Mouse (Mus musculus): Measurements from ENCODE around the gene Asdurf. TPM values are rescaled to one million over a fixed set of nuclear protein-coding genes. Genes with fewer than 3 reads are reported as not detected.

Gene Asdurf
- polyA plus RNA-seq, 1 experiment from 2014 or later = 292 TPM

DNA sequence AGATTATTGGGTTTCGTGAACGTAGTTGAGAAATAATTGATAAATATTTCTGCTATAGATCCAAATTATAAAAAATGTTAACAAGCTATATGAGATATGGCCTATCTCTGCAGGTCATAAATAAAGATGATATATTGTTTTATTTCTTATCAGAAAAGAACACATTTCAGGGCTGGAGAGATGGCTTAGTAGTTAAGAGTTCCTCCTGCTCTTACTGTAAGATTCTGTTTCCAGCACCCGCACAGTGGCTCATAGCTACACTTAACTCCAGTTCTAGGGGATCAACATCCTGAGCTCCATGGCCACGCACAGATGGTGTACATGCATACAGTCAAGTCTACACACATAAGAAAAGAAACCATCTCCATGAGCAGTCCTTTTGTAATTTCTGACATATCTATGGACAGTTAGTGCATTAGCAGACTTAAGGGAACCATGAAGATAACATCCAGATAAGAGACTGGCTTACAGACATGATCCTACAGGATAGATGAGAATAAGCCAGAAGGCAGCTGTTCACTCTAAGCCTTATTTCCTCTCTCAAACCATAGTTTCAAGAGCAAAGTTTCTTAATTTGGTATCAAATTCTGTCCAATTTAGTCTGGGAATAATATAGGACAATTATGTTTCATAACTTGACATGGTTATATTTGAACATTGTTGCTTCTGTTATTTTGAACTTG, 30.6 kb downstream of the Asdurf start:
- Histone ChIP-seq H3K4me3 (ENCODE audit: inconsistent target) (no peak overlapping the region), H3K36me3 (ENCODE audit: inconsistent target) (no peaks in the 10 kb centered on the region), H3K27ac (no peak overlapping the region), H3K79me2 (ENCODE audit: inconsistent target) (no peaks in the 10 kb centered on the region)
- WGBS (ENCODE audit: missing documents) = 98% methylated on average over 4 of the region's 4 CpGs

DNA sequence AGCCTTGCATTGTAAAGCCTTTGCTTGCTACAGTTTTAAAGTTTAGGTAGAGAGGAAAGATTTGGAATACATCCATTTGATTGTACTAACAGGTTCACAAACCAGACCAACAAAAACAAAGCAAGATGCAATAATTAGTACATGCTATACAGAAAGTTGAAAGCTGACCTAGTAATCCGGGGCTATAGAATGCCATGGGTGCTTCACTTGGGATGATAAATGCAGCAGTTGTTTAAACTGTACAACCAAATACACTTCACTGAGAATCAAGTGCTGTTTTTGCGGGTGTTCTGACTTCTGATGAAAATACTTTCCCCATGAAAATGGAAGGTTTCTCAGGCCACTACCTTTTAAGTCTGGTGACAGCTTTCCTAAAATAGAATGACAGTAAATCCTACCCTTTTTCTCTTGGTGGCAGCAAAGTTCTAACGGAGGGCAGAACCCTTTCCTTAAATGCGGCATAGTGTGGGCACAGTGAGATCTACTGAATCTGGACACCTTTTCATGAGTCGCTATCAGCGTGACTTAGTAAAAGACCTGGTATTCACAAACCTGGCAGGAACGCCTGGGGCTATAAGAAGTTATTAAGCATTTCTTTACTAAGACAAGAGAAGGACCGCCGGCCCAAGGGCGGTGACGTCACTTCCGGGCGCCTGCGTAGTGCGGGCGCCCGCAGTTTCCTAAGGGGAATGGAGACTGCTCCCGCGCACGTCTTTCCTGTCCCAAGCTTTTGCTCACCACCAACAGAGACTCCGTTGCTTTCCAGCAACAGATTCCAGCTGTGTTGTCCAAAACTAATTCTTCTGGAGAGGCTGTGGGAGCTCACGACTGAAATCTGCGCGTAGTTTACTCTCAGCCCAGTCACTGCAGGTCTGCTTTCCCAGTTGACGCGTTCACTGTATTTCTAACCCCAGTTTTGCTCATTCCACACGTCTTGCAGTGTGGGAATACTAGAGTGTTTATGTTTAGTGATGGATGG, 39.1 kb downstream of the Asdurf start, which contains the start of gene Osgepl1:
Osgepl1 (plus strand) TSS at position 636 of the 979 bp plus-strand sequence.
- Histone ChIP-seq H3K79me2 (ENCODE audit: inconsistent target) (no peaks in the 10 kb centered on the region), H3K36me3 (ENCODE audit: inconsistent target) (no peaks in the 10 kb centered on the region), H3K27ac (peak within 1 kb of the TSS; percentile 49), H3K4me3 (ENCODE audit: inconsistent target) (peak within 1 kb of the TSS; percentile 81)
- 3% methylated on average over 27 of the region's 27 CpGs for WGBS (ENCODE audit: missing documents)

DNA sequence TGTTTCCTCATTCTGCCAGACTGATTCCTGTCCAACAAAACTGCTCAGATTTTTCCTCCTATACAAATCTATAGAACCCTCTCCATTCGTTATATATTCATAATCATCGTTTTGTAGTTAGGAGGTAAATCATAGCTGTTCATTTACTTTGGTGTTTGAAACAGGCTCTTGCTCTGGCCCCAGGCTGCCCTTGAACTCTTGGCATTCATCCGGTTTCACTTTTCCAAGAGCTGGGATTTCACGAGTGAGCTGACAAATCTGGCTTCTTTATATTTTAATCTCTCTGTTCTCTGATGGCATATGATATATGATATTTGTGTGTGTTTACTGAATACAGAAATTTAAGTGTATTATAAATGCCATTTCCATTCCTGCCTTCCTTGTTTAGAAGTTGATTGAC, 51.9 kb downstream of the Asdurf start:
- no peak overlapping the region for H3K4me3 ChIP-seq (ENCODE audit: inconsistent target)
- peaks cover 13% of the 10 kb centered on the region; the same call in 1 of the 2 replicates for H3K36me3 ChIP-seq (ENCODE audit: inconsistent target)
- WGBS (ENCODE audit: missing documents) = 87% methylated on average over 4 of the region's 4 CpGs
- peaks cover 11% of the 10 kb centered on the region; the same call in 1 of the 2 replicates for H3K79me2 ChIP-seq (ENCODE audit: inconsistent target)
- H3K27ac ChIP-seq = no peak overlapping the region

Other genes with a start within 250 kb of the Asdurf start
- not detected in 3 replicates for gene 1700019A02Rik, start 165.0 kb downstream of the Asdurf start, polyA plus RNA-seq (2018)
- gene Pms1, start 55.6 kb downstream of the Asdurf start, polyA plus RNA-seq (2018) = 3.2 to 5.4 TPM (median 5.1 TPM) in 3 replicates
- gene Ormdl1, start 55.5 kb downstream of the Asdurf start, polyA plus RNA-seq (2018) = 24.8 to 32.7 TPM (median 30.6 TPM) in 3 replicates
- 0.48 TPM in 1 of 3 replicates, not detected in the others for gene Gm28778, start 55.5 kb downstream of the Asdurf start, polyA plus RNA-seq (2018)
- 3.2 to 5.5 TPM (median 3.5 TPM) in 3 replicates for gene Osgepl1, start 39.0 kb downstream of the Asdurf start, polyA plus RNA-seq (2018)
- not detected in 3 replicates for gene Gm28551, start within 50 bp of the Asdurf start, polyA plus RNA-seq (2018)
- gene Asnsd1, start 133 bp upstream of the Asdurf start, polyA plus RNA-seq (2018) = 51.4 to 63.1 TPM (median 57.8 TPM) in 3 replicates